ENCODE assay signal across 10 mouse cellular contexts in genomic region chr1:184737228-184737627, GRCm38 (mm10). TPM values are rescaled to one million over a fixed set of nuclear protein-coding genes. Genes with fewer than 3 reads are reported as not detected.
DNase-seq lines count a peak whose midpoint lies in the region; ATAC-seq lines count a peak whose summit lies in the region.
"Had no signal": no experiment of that assay in that cellular context is flagged by ENCODE, and none has a peak within 500 bp of the region (broad histone marks: within the 10 kb centered on the region; RNA-seq: fewer than 3 reads in every experiment).

No protein-coding gene starts in this region.

- peaks cover 56% of the 10 kb centered on the region for H3K27me3 ChIP-seq in midbrain, embryonic 11.5 days (ENCODE audit: control insufficient read depth, insufficient read depth, low read length)
- H3K27me3 ChIP-seq in midbrain, embryonic 10.5 days (ENCODE audit: low read depth, poor library complexity, severe bottlenecking), result peaks cover 79% of the 10 kb centered on the region
- H3K27me3 ChIP-seq: Patski had no signal

- DNase-seq in heart, adult 11 months, result peak; percentile 78
- no peak for DNase-seq in heart, postnatal 36 days
- DNase-seq in midbrain, embryonic 11.5 days (ENCODE audit: low spot score, missing footprints), result peak; percentile 83
- no peak for DNase-seq in midbrain, embryonic 10.5 days (ENCODE audit: low spot score)
- DNase-seq: cerebellum, adult 11 months; cerebellum, adult 11-12 months had no signal

- ATAC-seq in midbrain, embryonic 11.5 days (ENCODE audit: low FRiP score), result no peak
- ATAC-seq: Patski had no signal

- no peak overlapping the region for H3K4me2 ChIP-seq in midbrain, embryonic 11.5 days

- no peaks in the 10 kb centered on the region for H3K9me3 ChIP-seq in midbrain, embryonic 11.5 days (ENCODE audit: control insufficient read depth, low read length)
- H3K9me3 ChIP-seq in midbrain, embryonic 10.5 days (replicated peaks), result no peaks in the 10 kb centered on the region
- H3K9me3 ChIP-seq: G1E had no signal

- peaks cover 4% of the 10 kb centered on the region; the same call in 1 of the 2 replicates for H3K4me1 ChIP-seq in midbrain, embryonic 11.5 days (ENCODE audit: control insufficient read depth, insufficient read depth, low read length)
- peaks cover 14% of the 10 kb centered on the region for H3K4me1 ChIP-seq in midbrain, embryonic 10.5 days

- no peak overlapping the region for H3K27ac ChIP-seq in midbrain, embryonic 11.5 days (ENCODE audit: low read depth, low read length)
- no peak overlapping the region for H3K27ac ChIP-seq in midbrain, embryonic 10.5 days (replicated peaks)

- intact Hi-C loops in heart, postnatal 36 days (cut with DNase I), result loop anchor here (5.0 kb wide), 2 partner anchors 340 to 360 kb away; no protein-coding TSS in a partner anchor

- H3K9ac ChIP-seq in midbrain, embryonic 11.5 days (ENCODE audit: low read length), result no peak overlapping the region

- H3K4me3 ChIP-seq in midbrain, embryonic 11.5 days (ENCODE audit: low read depth, low read length), result no peak overlapping the region
- H3K4me3 ChIP-seq in midbrain, embryonic 10.5 days, result no peak overlapping the region

- no peaks in the 10 kb centered on the region for H3K36me3 ChIP-seq in midbrain, embryonic 11.5 days (ENCODE audit: control insufficient read depth, insufficient read depth, low read length)
- H3K36me3 ChIP-seq in midbrain, embryonic 10.5 days, result no peaks in the 10 kb centered on the region
- H3K36me3 ChIP-seq: G1E had no signal

- 31% methylated on average over 2 of the region's 2 CpGs for WGBS in midbrain, embryonic 11.5 days
- 39% methylated on average over 2 of the region's 2 CpGs for WGBS in midbrain, embryonic 10.5 days

RNA-seq across cellular contexts. Expression of gene Hlx, which starts 4.8 kb away (rescaled TPM):
- total RNA-seq in heart, postnatal 36 days (2021), result 10 to 100 TPM in 1 of 2 experiments, 1 to 10 TPM in 1; 9.9 to 14.5 TPM
- polyA plus RNA-seq in midbrain, embryonic 11.5 days (2014; fragmentation: Nextera tagmentation; extraction: Ambion mirVana), result 2.2 and 2.7 TPM in 2 replicates
- 2.5 and 4.8 TPM in 2 replicates for polyA plus RNA-seq in midbrain, embryonic 10.5 days (2016; fragmentation: Nextera tagmentation; extraction: Ambion mirVana)
- polyA plus RNA-seq: activated CD4-positive, CD25-positive, alpha-beta regulatory T cell, adult 4 months; CD4-positive, CD25-positive, alpha-beta regulatory T cell, adult 4 months had no signal

Comparison
In these comparisons a context has a peak if more than half of its experiments do, and no peak if none do; other contexts are left out.
1. DNase-seq: peak in heart, adult 11 months (single experiment) and midbrain, embryonic 11.5 days (single experiment); none in heart, postnatal 36 days (0 of 2) and midbrain, embryonic 10.5 days (single experiment).